Mouse (Mus musculus) lung, postnatal 0 days (tissue): ENCODE results near the gene Dnal4.

Experiments
- CTCF ChIP-seq: IDR thresholded peaks from 2 replicates; pipeline ENCODE4 v1.5.1; 2016; ENCODE audit warnings: antibody characterized with exemption, mild to moderate bottlenecking
- EP300 ChIP-seq: IDR thresholded peaks from 2 replicates; pipeline ENCODE4 v1.6.1; 2016; ENCODE audit warnings: antibody characterized with exemption, mild to moderate bottlenecking, control low read depth

GRCm38 (mm10) chr15:79810997-79811396, 33.3 kb upstream of the Dnal4 start:
- TF ChIP-seq CTCF (no peak), EP300 (no peak)
